Mouse (Mus musculus) forebrain, embryonic 11.5 days (tissue): ENCODE data around the gene Tagln3. TPM values are rescaled to one million over a fixed set of nuclear protein-coding genes. Genes with fewer than 3 reads are reported as not detected.

Experiments used
- ATAC-seq: fragments of 200-750 bp; cut with Nextera tagmentation; replicated peaks from 2 replicates; pipeline ENCODE4 v1.8.0; 2017; ENCODE audit warnings: moderate TSS enrichment; ENCODE audit not compliant: low FRiP score
- DNase-seq: peaks from one replicate; pipeline ENCODE4 v3.0.0-alpha.2; 2017; ENCODE audit warnings: low spot score
- H3K27ac ChIP-seq: fragments of 300-500 bp; sonication (generic); 2 replicates; pipeline ENCODE4 v1.5.1; 2014; ENCODE audit warnings: low read depth, low read length
- H3K27me3 ChIP-seq: fragments of 300-500 bp; sonication (generic); 2 replicates; pipeline ENCODE4 v1.6.1; 2014; ENCODE audit warnings: mild to moderate bottlenecking, low read length, mixed read lengths; ENCODE audit not compliant: control insufficient read depth, insufficient read depth
- H3K36me3 ChIP-seq: fragments of 300-500 bp; sonication (generic); 2 replicates; pipeline ENCODE4 v1.6.1; 2014; ENCODE audit warnings: mild to moderate bottlenecking, low read length, moderate library complexity, mixed read lengths; ENCODE audit not compliant: control insufficient read depth, insufficient read depth
- H3K4me1 ChIP-seq: fragments of 300-500 bp; sonication (generic); replicated peaks from 2 replicates; pipeline ENCODE4 v1.6.1; 2014; ENCODE audit warnings: low read length, mixed read lengths; ENCODE audit not compliant: control insufficient read depth, insufficient read depth
- H3K4me2 ChIP-seq: fragments of 300-500 bp; sonication (generic); 2 replicates; pipeline ENCODE4 v1.6.1; 2014; ENCODE audit warnings: low read depth, mild to moderate bottlenecking, low read length, moderate library complexity, mixed read lengths; ENCODE audit not compliant: severe bottlenecking
- H3K4me3 ChIP-seq: fragments of 300-500 bp; sonication (generic); 2 replicates; pipeline ENCODE4 v1.5.1; 2014; ENCODE audit warnings: low read depth, low read length
- H3K9ac ChIP-seq: fragments of 300-500 bp; sonication (generic); 2 replicates; pipeline ENCODE4 v1.6.1; 2014; ENCODE audit warnings: low read length
- H3K9me3 ChIP-seq: fragments of 300-500 bp; sonication (generic); 2 replicates; pipeline ENCODE4 v1.6.1; 2016; ENCODE audit warnings: low read length, mixed read lengths; ENCODE audit not compliant: control insufficient read depth
- WGBS: fragments of 180-500 bp; shearing (Covaris S2); extraction: QIAGEN DNeasy Blood & Tissue Kit; methylation state at CpG from one replicate; pipeline ENCODE4 v1.1.7; 2014; 5-methylcytosine and 5-hydroxymethylcytosine counted together
- polyA plus RNA-seq: library from polyadenylated mRNA; unstranded; fragments of >200 nt; fragmentation: Nextera tagmentation; extraction: Ambion mirVana; gene quantifications from 2 replicates; pipeline ENCODE4 v1.2.1, GENCODE M21; 2014

The Tagln3 gene
- polyA plus RNA-seq, 1 experiment from 2014 or later: 212 TPM

DNA sequence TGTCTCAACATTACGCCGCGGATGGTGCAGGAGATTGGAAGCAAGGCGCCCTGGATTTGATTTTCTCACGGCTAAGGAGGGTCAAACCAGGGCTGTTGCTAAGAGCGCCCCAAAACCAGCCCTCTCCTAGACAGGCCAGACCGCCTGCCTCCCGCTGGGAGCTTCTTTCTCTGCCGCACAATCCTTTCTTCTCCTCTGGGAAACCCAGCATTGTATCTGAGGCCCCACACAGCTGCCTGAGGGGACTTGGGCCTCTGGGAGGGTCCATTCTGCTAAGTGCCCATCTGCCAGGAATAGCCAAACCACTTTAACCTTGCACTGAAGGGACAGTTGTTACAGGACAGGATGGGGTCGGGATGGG is 314 bp upstream of the Tagln3 start:
- DNase-seq (peak; percentile 85), ATAC-seq (peak; percentile 89)
- Histone ChIP-seq H3K4me2 (peak overlapping the region; percentile 76), H3K9me3 (no peaks in the 10 kb centered on the region), H3K36me3 (no peaks in the 10 kb centered on the region; the same call in 1 of the 2 replicates), H3K27ac (peak overlapping the region; percentile 96), H3K4me3 (peak overlapping the region; percentile 67), H3K4me1 (peaks cover 11% of the 10 kb centered on the region), H3K27me3 (no peaks in the 10 kb centered on the region), H3K9ac (peak overlapping the region; percentile 92)
- 0% methylated on average over 10 of the region's 10 CpGs for WGBS

DNA sequence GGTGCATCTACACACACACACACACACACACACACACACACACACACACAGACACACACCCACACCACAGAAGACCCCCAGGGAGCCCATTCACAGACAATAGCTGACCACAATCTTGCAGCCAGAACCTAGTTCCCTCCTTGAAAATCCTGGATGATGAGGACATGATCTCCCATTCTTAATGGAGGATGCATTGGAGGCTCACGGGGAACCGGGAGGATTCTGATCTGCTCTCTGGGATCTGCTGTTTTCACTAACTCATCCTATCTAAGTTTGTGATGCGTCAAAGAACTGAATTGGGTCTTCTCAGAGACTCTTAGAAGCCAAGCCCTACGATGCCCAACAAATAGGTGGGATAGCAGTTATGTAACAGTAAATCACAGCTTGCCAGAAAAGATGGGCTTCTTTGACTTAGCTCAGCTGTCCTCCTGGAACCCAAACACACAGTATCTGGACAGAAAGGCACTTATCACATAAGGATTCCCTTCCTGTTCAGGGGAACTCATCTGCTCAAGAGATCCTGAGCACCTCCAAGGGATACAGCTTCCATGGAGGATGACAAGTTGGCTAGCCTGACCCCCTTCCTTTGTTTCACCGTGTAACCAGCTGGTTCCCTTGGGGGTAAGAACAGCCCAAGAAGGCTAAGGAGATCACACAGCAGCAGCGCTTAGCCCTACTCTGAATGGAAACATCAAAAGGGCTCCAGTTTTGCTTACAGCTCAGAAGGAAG is 1.1 kb downstream of the Tagln3 start:
- 51% methylated on average over 6 of the region's 6 CpGs for WGBS
- no peak for DNase-seq
- peaks cover 5% of the 10 kb centered on the region for H3K36me3 ChIP-seq
- H3K27ac ChIP-seq: peak overlapping the region; percentile 96
- peak overlapping the region; percentile 67 for H3K4me3 ChIP-seq
- ATAC-seq: peak; percentile 36
- H3K4me2 ChIP-seq: peak overlapping the region; percentile 76
- H3K9me3 ChIP-seq: no peaks in the 10 kb centered on the region
- H3K4me1 ChIP-seq: peaks cover 11% of the 10 kb centered on the region
- H3K27me3 ChIP-seq: no peaks in the 10 kb centered on the region
- H3K9ac ChIP-seq: peak overlapping the region; percentile 92

- 0 out of 2 replicates have a peak overlapping the region, but pooled peaks have one; percentile 41 for H3K27ac ChIP-seq
- no peak for DNase-seq
- peaks cover 11% of the 10 kb centered on the region for H3K4me1 ChIP-seq
- ATAC-seq: no peak
- 76% methylated on average over 3 of the region's 3 CpGs for WGBS
- peak overlapping the region; percentile 92 for H3K9ac ChIP-seq
- H3K36me3 ChIP-seq: peaks cover 8% of the 10 kb centered on the region
- H3K27me3 ChIP-seq: no peaks in the 10 kb centered on the region
- H3K4me2 ChIP-seq: peak overlapping the region; percentile 76
- H3K9me3 ChIP-seq: no peaks in the 10 kb centered on the region
- H3K4me3 ChIP-seq: peak overlapping the region; percentile 67
These were observed 1.9 kb downstream of the Tagln3 start for GRCm38 (mm10) chr16:45722460-45722951.

DNA sequence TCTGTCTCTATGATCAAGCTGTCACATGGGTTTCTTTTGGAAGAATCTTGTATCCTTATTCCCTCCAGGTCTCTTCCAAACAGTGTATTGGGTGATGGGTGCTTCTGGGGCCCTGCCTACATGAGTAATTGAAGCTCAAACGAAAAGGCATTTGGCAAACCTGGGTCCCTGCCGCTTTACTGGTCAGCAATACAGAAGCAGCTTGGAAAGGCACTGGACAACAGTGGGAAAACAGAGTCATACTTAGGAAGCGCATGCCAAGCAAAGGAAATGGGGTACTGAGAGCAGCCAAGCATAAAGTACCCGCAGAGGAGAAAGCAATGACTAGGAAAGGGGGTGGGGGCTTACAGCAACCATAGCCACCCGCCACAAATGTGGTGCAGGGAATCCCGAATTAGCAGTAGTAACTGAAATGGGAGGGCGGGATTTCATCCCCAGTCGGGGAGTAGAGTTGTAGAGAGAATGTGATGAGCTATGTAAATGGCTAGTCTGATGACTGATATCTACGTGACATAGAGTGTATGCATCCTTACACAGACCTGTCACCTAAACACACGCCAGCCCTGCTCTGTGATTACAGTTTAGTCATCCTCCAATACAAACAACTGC is 4.3 kb downstream of the Tagln3 start:
- no peak overlapping the region for H3K4me2 ChIP-seq
- no peak for ATAC-seq
- H3K4me1 ChIP-seq: peaks cover 8% of the 10 kb centered on the region; the same call in 1 of the 2 replicates
- H3K4me3 ChIP-seq: no peak overlapping the region
- H3K9ac ChIP-seq: no peak overlapping the region
- no peaks in the 10 kb centered on the region for H3K9me3 ChIP-seq
- H3K36me3 ChIP-seq: peaks cover 8% of the 10 kb centered on the region
- H3K27me3 ChIP-seq: no peaks in the 10 kb centered on the region
- no peak overlapping the region for H3K27ac ChIP-seq
- no peak for DNase-seq
- WGBS: 89% methylated on average over 10 of the region's 10 CpGs

GRCm38 (mm10) chr16:45718296-45718695 is 6.1 kb downstream of the Tagln3 start:
- ATAC-seq (no peak), DNase-seq (no peak)
- 90% methylated on average over 4 of the region's 4 CpGs for WGBS
- no peaks in the 10 kb centered on the region for H3K27me3 ChIP-seq
- no peak overlapping the region for H3K4me2 ChIP-seq
- H3K27ac ChIP-seq: no peak overlapping the region
- H3K4me3 ChIP-seq: no peak overlapping the region
- H3K9me3 ChIP-seq: no peaks in the 10 kb centered on the region
- H3K4me1 ChIP-seq: peaks cover 5% of the 10 kb centered on the region; the same call in 1 of the 2 replicates
- peaks cover 8% of the 10 kb centered on the region for H3K36me3 ChIP-seq
- H3K9ac ChIP-seq: no peak overlapping the region

DNA sequence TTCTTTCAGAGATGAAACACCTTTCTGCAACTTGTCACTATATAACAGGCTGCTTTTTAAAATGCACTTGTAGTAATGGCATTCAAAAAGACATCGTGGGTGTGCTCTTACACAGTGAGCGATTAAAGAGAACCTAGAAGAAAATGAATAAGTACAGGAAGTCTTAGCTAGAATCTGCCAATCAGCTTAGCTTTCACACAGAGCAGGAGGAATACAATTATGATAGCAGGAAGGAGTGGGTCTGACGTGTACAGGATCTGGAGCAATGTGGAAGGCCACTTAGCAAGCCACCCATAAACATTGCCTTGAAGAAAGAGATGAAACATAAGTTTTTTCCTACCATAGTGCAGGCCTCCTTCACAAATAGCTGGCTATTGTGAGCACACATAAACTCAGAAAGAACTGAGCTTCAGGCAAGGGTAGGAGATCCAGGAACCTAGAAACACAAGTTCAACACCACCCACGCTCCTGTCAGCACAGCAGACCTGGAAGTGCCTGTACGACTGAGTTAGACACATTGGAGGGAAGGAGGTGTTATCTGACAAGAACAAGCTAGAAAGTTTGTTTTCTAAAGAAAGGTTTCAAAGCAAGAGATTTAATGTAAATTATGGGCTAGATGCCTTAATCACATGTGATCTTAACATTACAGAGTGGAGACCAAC is 9.8 kb downstream of the Tagln3 start:
- no peak overlapping the region for H3K4me2 ChIP-seq
- H3K4me3 ChIP-seq: no peak overlapping the region
- H3K27me3 ChIP-seq: no peaks in the 10 kb centered on the region
- no peak overlapping the region for H3K27ac ChIP-seq
- 88% methylated on average over 5 of the region's 5 CpGs for WGBS
- H3K9me3 ChIP-seq: no peaks in the 10 kb centered on the region
- no peak overlapping the region for H3K9ac ChIP-seq
- DNase-seq (no peak), ATAC-seq (no peak)
- H3K36me3 ChIP-seq: peaks cover 10% of the 10 kb centered on the region
- no peaks in the 10 kb centered on the region for H3K4me1 ChIP-seq

GRCm38 (mm10) chr16:45713878-45714277 is 10.5 kb downstream of the Tagln3 start:
- no peak overlapping the region for H3K9ac ChIP-seq
- peaks cover 10% of the 10 kb centered on the region for H3K36me3 ChIP-seq
- no peak overlapping the region for H3K4me3 ChIP-seq
- no peaks in the 10 kb centered on the region for H3K9me3 ChIP-seq
- DNase-seq (no peak), ATAC-seq (no peak)
- H3K27ac ChIP-seq: no peak overlapping the region
- 88% methylated on average over 1 of the region's 1 CpGs for WGBS
- no peaks in the 10 kb centered on the region for H3K4me1 ChIP-seq
- no peaks in the 10 kb centered on the region for H3K27me3 ChIP-seq
- no peak overlapping the region for H3K4me2 ChIP-seq

- Histone ChIP-seq H3K4me1 (no peaks in the 10 kb centered on the region), H3K4me3 (no peak overlapping the region), H3K4me2 (no peak overlapping the region), H3K9me3 (no peaks in the 10 kb centered on the region), H3K27ac (no peak overlapping the region), H3K9ac (no peak overlapping the region), H3K27me3 (no peaks in the 10 kb centered on the region), H3K36me3 (peaks cover 5% of the 10 kb centered on the region)
- ATAC-seq (no peak), DNase-seq (no peak)
- WGBS: 77% methylated on average over 5 of the region's 5 CpGs
These were observed 11.1 kb downstream of the Tagln3 start for GRCm38 (mm10) chr16:45713261-45713660.
